ENCODE assay signal across 21 mouse cellular contexts in genomic region chr2:108707856-108708855, GRCm38 (mm10).
DNase-seq lines count a peak whose midpoint lies in the region; ATAC-seq and TF ChIP-seq lines count a peak whose summit lies in the region.
"Had no signal": no experiment of that assay in that cellular context is flagged by ENCODE, and none has a peak within 500 bp of the region (broad histone marks: within the 10 kb centered on the region; RNA-seq: fewer than 3 reads in every experiment).

No protein-coding gene starts in this region.

- in situ Hi-C loops in Patski (cut with MboI; ENCODE audit: low pct_unique_long_range_greater_than_20kb) = no loop called here

- peak; percentile 7 for DNase-seq in embryo, embryonic 10 days (ENCODE audit: low spot score)
- no peak for DNase-seq in embryo, embryonic 9.5 days (ENCODE audit: extremely low spot score)
- DNase-seq in 3T3-L1 (ENCODE audit: low read depth, low spot score) (peak; percentile 87), Patski (ENCODE audit: low read depth, low spot score) (no peak)
- no peak for DNase-seq in heart, adult 18-20 months
- DNase-seq in urinary bladder, postnatal 14 days (ENCODE audit: low spot score) = no peak
- DNase-seq: adrenal gland, adult 8-10 months; adrenal gland, postnatal 36 days; cerebellum, adult 11 months; cerebellum, adult 8-10 months; cerebellum, postnatal 14 days; forebrain, postnatal 0 days; gastrocnemius, postnatal 14 days; heart, postnatal 36 days; kidney, adult 2 months had no signal

- POLR2A ChIA-PET in Patski (lab: Charles Lee) = no interaction called here

- H3K27me3 ChIP-seq in Patski = no peaks in the 10 kb centered on the region
- H3K27me3 ChIP-seq: embryonic facial prominence, embryonic 12.5 days; forebrain, embryonic 13.5 days; heart, embryonic 13.5 days; hindbrain, embryonic 15.5 days had no signal

- no peak for TF ChIP-seq POLR2A in embryonic fibroblast, embryonic 13.5 days (IDR thresholded peaks at IDR 0.05; ENCODE audit: low read depth, low read length)

- peaks cover 2% of the 10 kb centered on the region; the same call in 1 of the 2 replicates for H3K4me1 ChIP-seq in embryonic fibroblast, embryonic 13.5 days (ENCODE audit: control insufficient read depth, insufficient read depth, low read length)
- H3K4me1 ChIP-seq: embryonic facial prominence, embryonic 12.5 days; forebrain, embryonic 13.5 days; heart, embryonic 13.5 days; hindbrain, embryonic 15.5 days had no signal

- CTCF ChIA-PET in Patski (lab: Charles Lee) = interaction anchor here (1.1 kb wide), 1 partner anchor 597 kb away, joined by 3 read pairs; no protein-coding TSS in a partner anchor

- ATAC-seq in Patski = no peak
- ATAC-seq: forebrain, embryonic 13.5 days; forebrain, postnatal 0 days; intestine, embryonic 16.5 days had no signal

- no peak overlapping the region for H3K27ac ChIP-seq in embryonic fibroblast, embryonic 13.5 days (ENCODE audit: insufficient read depth, low read length)
- H3K27ac ChIP-seq: embryonic facial prominence, embryonic 12.5 days; forebrain, embryonic 13.5 days; heart, embryonic 13.5 days; hindbrain, embryonic 15.5 days had no signal

- peak; percentile 31 for TF ChIP-seq CTCF in Patski (IDR thresholded peaks at IDR 0.05)
- 0 out of 2 replicates have a peak, but pooled peaks have one; percentile 34 for TF ChIP-seq CTCF in embryonic fibroblast, embryonic 13.5 days (IDR thresholded peaks at IDR 0.05; ENCODE audit: borderline replicate concordance, insufficient read depth, low read length)

- H3K4me3 ChIP-seq in embryonic fibroblast, embryonic 13.5 days (ENCODE audit: insufficient read depth, low read length) = no peak overlapping the region
- H3K4me3 ChIP-seq: embryonic facial prominence, embryonic 12.5 days; forebrain, embryonic 13.5 days; heart, embryonic 13.5 days; hindbrain, embryonic 15.5 days had no signal

Comparison
In these comparisons a context has a peak if more than half of its experiments do, and no peak if none do; other contexts are left out.
1. DNase-seq: peak in embryo, embryonic 10 days (single experiment) and 3T3-L1 (single experiment); none in embryo, embryonic 9.5 days (single experiment), Patski (single experiment), heart, adult 18-20 months (0 of 2) and urinary bladder, postnatal 14 days (single experiment).